Mouse (Mus musculus) myocyte (in vitro differentiated cells): ENCODE measurements around the gene Rbm20.

Experiments
- CEBPB ChIP-seq: IDR thresholded peaks from 2 replicates; pipeline ENCODE4 v1.6.1; 2011; ENCODE audit warnings: mild to moderate bottlenecking, moderate library complexity; ENCODE audit not compliant: poor library complexity, insufficient read depth, severe bottlenecking
- MAX ChIP-seq: IDR thresholded peaks from one replicate; pipeline ENCODE4 v1.6.1; 2011; ENCODE audit warnings: low read depth, mild to moderate bottlenecking, control low read depth
- MYOD1 ChIP-seq, 3 experiments: IDR thresholded peaks; one replicate each; pipeline ENCODE4 v1.6.1; 2011; ENCODE audit warnings: control low read depth in 2 of 3, low read depth in 2 of 3, mild to moderate bottlenecking in 2 of 3, moderate library complexity in 1 of 3; ENCODE audit not compliant: insufficient read length in 2 of 3, control insufficient read depth in 1 of 3
- POLR2A ChIP-seq: IDR thresholded peaks from one replicate; pipeline ENCODE4 v1.6.1; 2011; ENCODE audit warnings: low read depth, mild to moderate bottlenecking, control low read depth, moderate library complexity; ENCODE audit not compliant: insufficient read length
- POLR2AphosphoS2 ChIP-seq: IDR thresholded peaks from one replicate; pipeline ENCODE4 v1.6.1; 2011; ENCODE audit warnings: low read depth, control low read depth; ENCODE audit not compliant: insufficient read length
- REST ChIP-seq: IDR thresholded peaks from one replicate; pipeline ENCODE4 v1.6.1; 2011; ENCODE audit warnings: mild to moderate bottlenecking, control low read depth, moderate library complexity; ENCODE audit not compliant: insufficient read depth, insufficient read length
- SRF ChIP-seq: IDR thresholded peaks from one replicate; pipeline ENCODE4 v1.6.1; 2011; ENCODE audit warnings: low read depth; ENCODE audit not compliant: control insufficient read depth, insufficient read length
- TCF12 ChIP-seq: IDR thresholded peaks from one replicate; pipeline ENCODE4 v1.6.1; 2011; ENCODE audit warnings: mild to moderate bottlenecking, control low read depth; ENCODE audit not compliant: poor library complexity, insufficient read depth, severe bottlenecking
- USF1 ChIP-seq: IDR thresholded peaks from one replicate; pipeline ENCODE4 v1.6.1; 2011; ENCODE audit warnings: low read depth, mild to moderate bottlenecking, control low read depth, moderate library complexity

DNA sequence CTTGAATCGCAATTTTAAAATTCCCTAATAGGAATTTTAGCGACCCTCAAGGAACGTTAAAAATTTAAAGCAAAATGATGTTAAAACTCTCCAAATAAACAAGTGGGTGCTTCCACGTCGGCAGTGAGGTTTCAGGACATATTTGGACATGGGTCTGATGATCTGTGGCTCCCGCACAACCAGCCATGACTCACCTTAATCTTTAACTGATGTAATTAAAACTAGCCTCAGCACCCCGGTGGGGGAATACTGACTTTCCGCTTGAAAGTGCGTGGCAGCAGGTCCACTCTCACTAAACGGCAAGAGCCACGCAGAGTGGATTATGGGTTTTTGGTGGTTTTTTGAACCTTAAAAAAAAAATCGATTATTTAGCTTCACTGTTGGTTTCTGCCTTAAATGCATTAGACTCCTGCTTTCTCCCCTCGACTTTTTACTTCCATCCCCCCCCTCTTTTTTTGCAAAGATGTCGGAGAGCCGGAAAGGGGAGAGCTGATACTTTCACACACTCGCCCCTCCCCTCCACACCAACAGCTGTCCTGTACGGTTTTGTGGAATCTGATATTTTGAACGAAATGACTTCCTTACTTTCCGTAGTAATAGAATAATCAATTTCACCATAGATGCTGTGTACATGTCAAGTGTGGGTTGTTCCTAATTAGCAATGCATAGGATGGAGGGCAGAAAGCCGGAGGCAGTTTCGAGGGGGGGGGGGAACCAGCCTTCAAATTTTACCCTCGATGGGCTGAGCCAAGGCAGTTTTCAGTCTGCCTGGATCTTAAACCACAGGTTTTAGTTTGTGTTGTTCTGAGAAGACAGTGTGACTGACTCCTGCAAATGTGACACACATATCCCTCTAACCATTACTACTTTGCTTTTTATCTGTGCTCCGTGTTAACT lies 117.1 kb downstream of the Rbm20 start:
- no peak for TF ChIP-seq POLR2A
- no peak for TF ChIP-seq MAX
- TF ChIP-seq USF1, result no peak
- peak; percentile 23 for TF ChIP-seq SRF
- no peak for TF ChIP-seq TCF12
- no peak for TF ChIP-seq POLR2AphosphoS2
- peak in 2 of 3 experiments; percentile 3 to 36 for TF ChIP-seq MYOD1 (IDR thresholded peaks at IDR 0.05; ENCODE audit: control insufficient read depth in 1 of 3, insufficient read length in 2 of 3, low read depth in 2 of 3)
- TF ChIP-seq CEBPB, result no peak
- no peak for TF ChIP-seq REST
